Mouse (Mus musculus) embryonic facial prominence, embryonic 14.5 days (tissue): ENCODE results near the gene Wsb1. TPM values are rescaled to one million over a fixed set of nuclear protein-coding genes. Genes with fewer than 3 reads are reported as not detected.

Experiments used
- polyA plus RNA-seq: library from polyadenylated mRNA; unstranded; fragments of >200 nt; fragmentation: Nextera tagmentation; extraction: Ambion mirVana; gene quantifications from 2 replicates; pipeline ENCODE4 v1.2.1, GENCODE M21; 2014

Gene Wsb1
- polyA plus RNA-seq, 1 experiment from 2014 or later, result 233 TPM

Other genes starting within 250 kb of the Wsb1 start
- gene Ksr1, start 108.3 kb downstream of the Wsb1 start, polyA plus RNA-seq, result 10.4 and 10.8 TPM in 2 replicates
- not detected in 2 replicates for gene Gm9964, start 42.2 kb upstream of the Wsb1 start, polyA plus RNA-seq
- gene Nf1, start 85.0 kb upstream of the Wsb1 start, polyA plus RNA-seq, result 8.8 and 9.2 TPM in 2 replicates
- 0.32 and 0.56 TPM in 2 replicates for gene Omg, start 249.4 kb upstream of the Wsb1 start, polyA plus RNA-seq